Mouse (Mus musculus): Measurements from ENCODE around the gene Mars.

DNA sequence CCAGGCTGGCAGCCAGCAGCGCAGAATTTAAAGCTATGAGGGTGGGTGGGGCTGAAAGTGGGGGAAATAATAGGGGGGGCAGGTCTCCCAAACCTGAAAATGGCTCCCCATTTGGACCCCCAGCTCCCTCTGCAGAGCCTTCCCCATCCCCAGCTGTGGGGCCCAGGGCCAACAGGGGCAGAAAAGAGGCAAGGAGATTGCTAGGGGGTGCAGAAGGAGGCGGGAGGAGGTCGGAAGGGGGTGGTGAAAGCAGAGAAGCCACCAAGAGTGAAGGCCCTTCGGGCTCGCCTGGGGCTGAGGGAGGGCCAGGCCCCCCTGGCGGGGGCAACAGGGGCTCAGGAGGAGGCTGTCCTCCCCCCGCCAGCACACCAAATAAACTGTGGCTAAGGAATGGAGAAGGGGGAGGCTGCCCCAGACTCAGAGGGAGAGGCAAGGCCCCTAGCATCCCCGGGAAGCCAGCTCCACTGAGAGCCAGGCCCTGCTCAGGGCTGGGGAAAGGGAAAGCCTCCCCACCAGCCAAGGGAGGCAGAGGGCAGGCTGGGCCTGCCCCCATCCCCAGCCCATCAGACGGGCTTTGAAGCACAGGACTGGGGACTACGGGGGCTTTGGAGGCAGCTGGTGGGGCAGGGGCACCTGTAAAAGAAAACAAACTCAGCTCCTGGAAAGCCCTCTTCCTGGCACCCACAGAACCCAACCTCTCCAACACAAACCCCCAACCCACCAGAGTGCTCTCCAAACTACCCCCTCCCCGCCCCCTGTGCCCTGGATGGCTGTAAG lies 26.7 kb downstream of the Mars start:
- TF ChIP-seq CTCF (IDR thresholded peaks at IDR 0.05; ENCODE audit: low read depth) (no peak), EP300 (IDR thresholded peaks at IDR 0.05; ENCODE audit: low read depth) (no peak)
